ENCODE assay signal across 33 mouse cellular contexts in genomic region chr10:130371644-130372043, GRCm38 (mm10). TPM values are rescaled to one million over a fixed set of nuclear protein-coding genes. Genes with fewer than 3 reads are reported as not detected.
"Had no signal": no experiment of that assay in that cellular context is flagged by ENCODE, and none has a peak within 500 bp of the region (broad histone marks: within the 10 kb centered on the region; RNA-seq: fewer than 3 reads in every experiment).

No protein-coding gene starts in this region.

- DNase-seq: gastrocnemius, adult 2 months; gastrocnemius, postnatal 10 days; gastrocnemius, postnatal 25 days; heart, adult 18-20 months; heart, postnatal 4 days; kidney, adult 18-20 months; kidney, adult 8-10 months; kidney, postnatal 25 days; kidney, postnatal 4 days; liver had no signal

- H3K27me3 ChIP-seq: heart, embryonic 12.5 days; hindbrain, embryonic 12.5 days; intestine, embryonic 15.5 days; kidney, embryonic 15.5 days; limb, embryonic 12.5 days; liver, embryonic 12.5 days had no signal

- H3K4me3 ChIP-seq: gastrocnemius, adult 2 months; heart, embryonic 10.5 days; heart, embryonic 12.5 days; hindbrain, embryonic 10.5 days; hindbrain, embryonic 12.5 days; intestine, embryonic 15.5 days; kidney, embryonic 15.5 days; layer of hippocampus, adult 2 months; left cerebral cortex, adult 2 months; limb, embryonic 10.5 days; limb, embryonic 12.5 days; liver, embryonic 12.5 days had no signal

- H3K4me2 ChIP-seq: heart, embryonic 12.5 days; hindbrain, embryonic 12.5 days; hindbrain, embryonic 14.5 days; intestine, embryonic 15.5 days; kidney, embryonic 15.5 days; limb, embryonic 12.5 days; liver, embryonic 12.5 days had no signal

- H3K9me3 ChIP-seq: heart, embryonic 10.5 days; heart, embryonic 12.5 days; hindbrain, embryonic 10.5 days; hindbrain, embryonic 12.5 days; intestine, embryonic 15.5 days; kidney, embryonic 15.5 days; limb, embryonic 10.5 days; limb, embryonic 12.5 days; liver, embryonic 12.5 days had no signal

- H3K9ac ChIP-seq: heart, embryonic 12.5 days; hindbrain, embryonic 12.5 days; hindbrain, embryonic 14.5 days; intestine, embryonic 15.5 days; kidney, embryonic 15.5 days; limb, embryonic 12.5 days; liver, embryonic 12.5 days had no signal

- H3K27ac ChIP-seq: gastrocnemius, adult 2 months; heart, embryonic 10.5 days; hindbrain, embryonic 10.5 days; hindbrain, embryonic 12.5 days; hindbrain, embryonic 14.5 days; intestine, embryonic 15.5 days; kidney, embryonic 15.5 days; kidney, postnatal 0 days; layer of hippocampus, adult 2 months; left cerebral cortex, adult 2 months; limb, embryonic 10.5 days; limb, embryonic 12.5 days; liver, embryonic 12.5 days had no signal

- H3K36me3 ChIP-seq: heart, embryonic 10.5 days; heart, embryonic 12.5 days; hindbrain, embryonic 10.5 days; hindbrain, embryonic 12.5 days; intestine, embryonic 15.5 days; kidney, embryonic 15.5 days; limb, embryonic 10.5 days; limb, embryonic 12.5 days; liver, embryonic 12.5 days had no signal

- H3K4me1 ChIP-seq: heart, embryonic 10.5 days; heart, embryonic 12.5 days; hindbrain, embryonic 10.5 days; hindbrain, embryonic 12.5 days; intestine, embryonic 15.5 days; kidney, embryonic 15.5 days; limb, embryonic 10.5 days; limb, embryonic 12.5 days; liver, embryonic 12.5 days had no signal

- ATAC-seq: hindbrain, embryonic 16.5 days; inflammation-experienced regulatory T-cells, adult 6 months; intestine, embryonic 15.5 days; intestine, postnatal 0 days; liver, embryonic 12.5 days had no signal

RNA-seq across cellular contexts. Expression of gene Vmn2r84, which starts 22.5 kb away (rescaled TPM):
- total RNA-seq: gastrocnemius, adult 2 months; gastrocnemius, postnatal 10 days; gastrocnemius, postnatal 25 days; gastrocnemius, postnatal 4 days; granulocyte monocyte progenitor cell, adult 5-6 weeks; heart, adult 18-20 months; heart, adult 8-10 months; heart, postnatal 10 days; heart, postnatal 25 days; heart, postnatal 4 days had no signal
- polyA plus RNA-seq: heart, embryonic 10.5 days; heart, embryonic 12.5 days; heart, embryonic 14.5 days; hindbrain, embryonic 10.5 days; hindbrain, embryonic 12.5 days; intestine, embryonic 15.5 days; intestine, postnatal 0 days; kidney, embryonic 15.5 days; kidney, postnatal 0 days; limb, embryonic 10.5 days; limb, embryonic 12.5 days had no signal

RNA-seq across cellular contexts. Expression of gene Tespa1, which starts 49.0 kb away (rescaled TPM):
- polyA plus RNA-seq: heart, embryonic 14.5 days; hindbrain, embryonic 10.5 days; hindbrain, embryonic 12.5 days; hindbrain, embryonic 14.5 days; limb, embryonic 10.5 days had no signal

RNA-seq across cellular contexts. Expression of gene Vmn2r85, which starts 57.9 kb away (rescaled TPM):
- total RNA-seq: gastrocnemius, adult 2 months; gastrocnemius, postnatal 10 days; gastrocnemius, postnatal 25 days; gastrocnemius, postnatal 4 days; granulocyte monocyte progenitor cell, adult 5-6 weeks; heart, adult 18-20 months; heart, adult 8-10 months; heart, postnatal 10 days; heart, postnatal 25 days; heart, postnatal 4 days had no signal
- polyA plus RNA-seq: heart, embryonic 10.5 days; heart, embryonic 12.5 days; heart, embryonic 14.5 days; heart, embryonic 16.5 days; hindbrain, embryonic 10.5 days; hindbrain, embryonic 12.5 days; intestine, embryonic 15.5 days; intestine, postnatal 0 days; kidney, embryonic 15.5 days; kidney, postnatal 0 days; limb, embryonic 10.5 days; limb, embryonic 12.5 days; liver, embryonic 12.5 days had no signal
